Mouse (Mus musculus) cortical plate, adult 2 months (tissue): Measurements from ENCODE around the gene Wbp2.

ENCODE experiments used
- CTCF ChIP-seq: fragments of 200-500 bp; IDR thresholded peaks from 2 replicates; pipeline ENCODE4 v1.5.1; 2011; ENCODE audit warnings: mild to moderate bottlenecking, control low read depth, low read length; ENCODE audit not compliant: insufficient read depth; ENCODE audit errors: extremely low read depth
- POLR2A ChIP-seq: fragments of 200-500 bp; IDR thresholded peaks from 2 replicates; pipeline ENCODE4 v1.6.1; 2011; ENCODE audit warnings: mild to moderate bottlenecking, low read length, control low read depth; ENCODE audit not compliant: insufficient read depth; ENCODE audit errors: extremely low read depth

GRCm38 (mm10) chr11:116129091-116129790 lies 42.4 kb upstream of the Wbp2 start:
- TF ChIP-seq POLR2A (no peak), CTCF (no peak)
